Mouse (Mus musculus) erythroblast, embryonic 14.5 days (primary cell): ENCODE measurements around the gene Agt.

ENCODE experiments used
- GATA1 ChIP-seq: IDR thresholded peaks from 2 replicates; pipeline ENCODE4 v1.6.1; 2012; ENCODE audit warnings: low read length, inconsistent platforms, mixed read lengths
- TAL1 ChIP-seq: IDR thresholded peaks from 3 replicates; pipeline ENCODE4 v1.6.1; 2012; ENCODE audit warnings: low read length, inconsistent platforms, mixed read lengths

DNA sequence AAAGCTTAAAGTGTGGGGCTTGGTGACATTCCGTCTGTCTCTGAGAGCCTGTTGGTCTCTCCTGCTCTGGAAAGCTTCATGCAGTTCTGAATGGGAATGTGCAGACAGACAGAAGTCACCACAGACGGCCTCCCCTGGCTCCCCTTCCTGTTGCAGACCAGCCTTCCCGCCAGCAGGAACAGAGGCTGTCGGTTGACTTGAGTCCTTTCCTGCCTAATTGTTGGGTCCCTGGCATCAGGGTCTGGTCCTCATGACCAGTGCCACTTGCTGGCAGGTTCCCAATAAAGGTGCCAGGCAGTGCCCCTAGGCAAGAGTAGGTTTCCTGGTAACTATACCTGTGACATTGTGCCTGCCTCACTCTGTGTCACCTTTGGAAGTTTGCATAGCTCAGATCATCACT, 38.5 kb downstream of the Agt start:
- no peak for TF ChIP-seq GATA1
- TF ChIP-seq TAL1 = no peak
